Mouse (Mus musculus): Measurements from ENCODE around the gene Ccl27a. TPM values are rescaled to one million over a fixed set of nuclear protein-coding genes. Genes with fewer than 3 reads are reported as not detected.

Ccl27a gene
- total RNA-seq, 2 experiments from 2014 or later, result 140 to 143 TPM

DNA sequence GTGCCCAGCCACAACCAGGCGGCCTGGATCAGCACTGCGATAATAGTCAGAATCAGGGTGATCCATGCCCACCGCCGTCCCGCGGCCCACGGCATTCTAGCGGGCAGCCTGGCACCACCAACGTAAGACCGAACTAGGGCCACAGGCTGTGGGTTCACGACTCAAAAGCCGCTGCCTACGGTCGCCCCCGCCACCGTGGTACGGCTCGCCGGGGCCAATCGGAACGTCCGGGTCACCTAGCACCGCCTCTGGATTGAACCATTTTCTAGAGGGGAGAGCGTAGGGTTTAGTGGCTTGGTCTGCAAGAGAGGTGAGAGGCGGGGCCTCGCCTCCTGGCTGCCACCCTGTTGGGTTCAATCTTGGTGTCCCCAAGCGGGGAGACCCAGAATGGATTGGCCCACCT, 32.9 kb downstream of the Ccl27a start:
- peak; percentile 42 for TF ChIP-seq CTCF (conservative IDR thresholded peaks at IDR 0.05)
- peak; percentile 88 to 95 for DNase-seq (ENCODE audit: low spot score in 2 of 2)
- H3K4me3 ChIP-seq, result peak overlapping the region; percentile 75
- peak overlapping the region; percentile 94 for H3K27ac ChIP-seq

DNA sequence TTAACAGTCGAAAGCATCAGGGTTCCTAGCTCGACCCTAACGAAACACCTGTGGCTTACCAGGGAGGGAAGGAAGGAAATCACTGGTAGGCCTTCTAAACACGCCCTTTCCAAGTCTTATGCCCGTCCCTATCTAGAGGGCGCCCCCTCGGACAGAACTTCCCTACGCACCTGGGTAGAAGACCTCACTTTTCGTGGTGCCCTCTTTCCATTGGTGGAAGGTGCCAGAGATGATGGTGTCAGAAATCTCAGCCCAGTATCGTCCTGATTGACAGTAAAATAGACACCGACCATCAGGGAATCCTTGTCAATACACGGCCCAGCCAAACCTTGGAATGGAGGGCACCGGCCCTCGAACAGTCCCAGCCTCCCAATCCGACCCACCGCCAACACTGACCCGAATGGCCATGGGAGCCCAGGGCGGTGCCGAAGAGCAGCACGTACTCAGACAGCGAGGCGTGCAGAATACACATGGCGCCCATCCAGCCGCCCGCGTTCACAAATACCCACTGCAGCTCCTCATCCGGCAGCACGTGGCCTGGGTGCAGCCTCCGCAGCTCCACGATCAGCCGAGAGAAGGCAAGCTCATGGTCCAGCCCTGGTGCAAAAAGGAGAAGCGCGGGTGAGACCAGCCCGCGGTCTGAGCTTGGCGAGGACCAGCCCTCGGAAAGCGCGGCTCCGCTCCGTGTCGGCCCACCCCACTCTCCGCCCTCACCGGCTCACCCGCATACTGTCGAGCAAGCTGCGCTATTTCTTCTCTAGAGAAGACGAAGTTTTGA, 33.5 kb downstream of the Ccl27a start:
- H3K4me3 ChIP-seq, result peak overlapping the region; percentile 75
- DNase-seq (ENCODE audit: low spot score in 2 of 2), result peak in 1 of 2 experiments; percentile 59
- peak; percentile 1; the same call in 1 of the 2 replicates for TF ChIP-seq CTCF (conservative IDR thresholded peaks at IDR 0.05)
- peak overlapping the region; percentile 94 for H3K27ac ChIP-seq

DNA sequence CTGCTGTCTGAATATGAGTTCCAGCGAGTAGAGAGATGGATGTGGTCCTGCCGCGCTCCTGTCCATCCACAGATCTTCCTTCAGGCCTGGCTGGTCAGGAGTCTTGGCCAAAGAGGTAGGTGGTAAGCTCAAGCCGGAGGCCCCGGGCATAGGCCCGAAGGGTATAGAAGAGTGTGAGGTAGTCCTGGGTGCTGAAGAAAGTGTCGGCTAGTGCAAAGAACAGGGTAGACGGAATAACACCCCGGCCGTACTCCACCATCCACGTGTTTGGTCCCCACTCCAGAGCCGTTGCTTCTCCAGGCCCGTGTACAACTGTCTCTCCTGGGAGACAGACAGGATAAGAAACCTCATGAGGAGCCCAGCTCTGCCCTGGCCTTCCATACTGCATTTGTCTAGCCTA, 34.8 kb downstream of the Ccl27a start:
- Histone ChIP-seq H3K27ac (no peak overlapping the region), H3K4me3 (no peak overlapping the region; the same call in 1 of the 2 replicates)
- DNase-seq (ENCODE audit: low spot score in 2 of 2), result no peak
- no peak for TF ChIP-seq CTCF (conservative IDR thresholded peaks at IDR 0.05)

DNA sequence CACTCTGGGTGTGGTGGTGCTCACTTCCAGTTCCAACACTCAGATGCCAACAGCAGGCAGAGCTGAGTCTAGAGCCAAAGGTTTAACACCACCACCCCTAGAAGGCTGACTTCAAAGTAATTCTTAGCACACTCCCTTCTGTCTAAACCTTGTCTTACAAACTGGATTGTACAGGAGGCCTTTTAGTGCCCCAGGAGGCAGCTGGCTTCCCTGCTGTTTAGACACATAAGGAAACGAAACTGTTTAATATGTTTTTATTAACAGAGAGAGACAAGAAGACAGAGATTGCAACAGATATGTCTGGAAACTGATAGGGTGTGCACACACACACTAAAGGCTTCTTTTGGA, 35.8 kb downstream of the Ccl27a start:
- TF ChIP-seq CTCF (conservative IDR thresholded peaks at IDR 0.05), result no peak
- Histone ChIP-seq H3K27ac (no peak overlapping the region; the same call in 1 of the 2 replicates), H3K4me3 (no peak overlapping the region)
- no peak for DNase-seq (ENCODE audit: low spot score in 2 of 2)

DNA sequence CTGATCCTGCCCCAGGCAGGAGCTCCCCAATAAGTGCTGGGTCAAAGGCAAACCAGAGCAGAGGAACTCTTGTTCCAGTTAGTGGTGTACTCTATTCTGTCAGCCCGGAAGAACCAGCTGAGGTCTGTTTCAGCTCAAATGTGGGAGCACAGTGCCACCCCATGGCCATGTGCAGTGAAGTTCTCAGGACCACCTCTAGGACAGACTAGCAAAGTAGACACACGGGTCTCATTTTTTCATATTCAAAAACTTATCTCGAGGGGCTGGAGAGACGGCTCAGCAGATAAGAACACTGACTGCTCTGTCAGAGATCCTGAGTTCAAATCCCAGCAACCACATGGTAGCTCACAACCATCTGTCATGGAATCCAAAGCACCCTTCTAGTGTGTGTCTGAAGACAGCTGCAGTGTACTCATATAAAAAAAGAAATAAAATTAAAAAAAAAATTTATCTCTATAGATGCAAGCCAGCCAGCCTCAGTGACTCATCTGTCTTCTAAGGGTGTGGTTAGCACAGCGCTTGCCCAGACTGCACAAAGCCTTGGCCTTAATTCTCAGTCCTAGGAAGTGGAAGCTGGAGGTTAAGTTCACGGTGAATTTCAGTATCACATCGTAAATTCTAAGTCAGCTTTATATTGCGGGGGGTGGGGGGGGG, 36.3 kb downstream of the Ccl27a start:
- H3K27ac ChIP-seq, result no peak overlapping the region; the same call in 1 of the 2 replicates
- peak; percentile 78 to 80 for DNase-seq (ENCODE audit: low spot score in 2 of 2)

DNA sequence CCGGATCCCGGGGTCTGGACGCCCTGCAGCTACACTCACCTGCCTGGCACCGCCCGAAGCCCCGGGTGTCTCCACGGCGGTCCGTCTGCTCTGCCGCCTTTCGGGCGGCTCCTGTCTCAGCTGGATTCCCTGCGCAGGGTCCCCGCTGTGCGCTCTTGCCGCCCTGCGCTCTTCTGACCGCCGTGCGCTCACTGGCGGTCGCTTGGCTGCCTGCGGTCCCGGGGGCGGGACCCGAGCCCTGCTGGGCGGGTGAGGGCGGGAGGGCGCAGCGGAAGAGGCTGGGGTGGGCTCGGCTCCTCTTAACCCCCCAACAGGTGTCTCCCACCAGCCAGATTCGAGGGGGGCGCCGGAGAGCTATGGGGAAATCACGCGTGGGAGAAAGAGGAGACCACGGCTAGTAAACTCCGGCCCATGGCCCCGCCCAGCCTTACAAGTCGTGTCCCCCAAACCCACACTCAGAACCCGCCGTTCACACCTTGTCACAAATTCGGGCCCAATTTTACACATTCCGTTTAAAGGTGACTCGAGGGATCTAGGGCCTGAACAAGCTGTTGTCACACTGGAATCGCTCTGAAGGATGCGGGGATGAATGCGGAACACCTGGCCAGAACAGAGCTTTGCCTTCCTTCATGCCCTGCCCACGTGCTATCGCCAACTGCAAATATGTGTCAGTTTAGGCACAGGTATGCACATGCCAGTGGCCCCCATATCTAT, 42.8 kb downstream of the Ccl27a start, which contains the start of gene Arid3c:
TSS of gene Arid3c (minus strand) at position 91 of the 714 bp plus-strand sequence.
- Histone ChIP-seq H3K4me3 (peak within 1 kb of the TSS; percentile 41), H3K27ac (no peak within 1 kb of the TSS)
- TF ChIP-seq CTCF (conservative IDR thresholded peaks at IDR 0.05), result no peak
- DNase-seq (ENCODE audit: low spot score in 2 of 2), result no peak

More for the DNA sequence above, 36.3 kb downstream of the Ccl27a start:
- peak; percentile 98 for TF ChIP-seq CTCF (conservative IDR thresholded peaks at IDR 0.05)
- H3K4me3 ChIP-seq, result no peak overlapping the region

DNA sequence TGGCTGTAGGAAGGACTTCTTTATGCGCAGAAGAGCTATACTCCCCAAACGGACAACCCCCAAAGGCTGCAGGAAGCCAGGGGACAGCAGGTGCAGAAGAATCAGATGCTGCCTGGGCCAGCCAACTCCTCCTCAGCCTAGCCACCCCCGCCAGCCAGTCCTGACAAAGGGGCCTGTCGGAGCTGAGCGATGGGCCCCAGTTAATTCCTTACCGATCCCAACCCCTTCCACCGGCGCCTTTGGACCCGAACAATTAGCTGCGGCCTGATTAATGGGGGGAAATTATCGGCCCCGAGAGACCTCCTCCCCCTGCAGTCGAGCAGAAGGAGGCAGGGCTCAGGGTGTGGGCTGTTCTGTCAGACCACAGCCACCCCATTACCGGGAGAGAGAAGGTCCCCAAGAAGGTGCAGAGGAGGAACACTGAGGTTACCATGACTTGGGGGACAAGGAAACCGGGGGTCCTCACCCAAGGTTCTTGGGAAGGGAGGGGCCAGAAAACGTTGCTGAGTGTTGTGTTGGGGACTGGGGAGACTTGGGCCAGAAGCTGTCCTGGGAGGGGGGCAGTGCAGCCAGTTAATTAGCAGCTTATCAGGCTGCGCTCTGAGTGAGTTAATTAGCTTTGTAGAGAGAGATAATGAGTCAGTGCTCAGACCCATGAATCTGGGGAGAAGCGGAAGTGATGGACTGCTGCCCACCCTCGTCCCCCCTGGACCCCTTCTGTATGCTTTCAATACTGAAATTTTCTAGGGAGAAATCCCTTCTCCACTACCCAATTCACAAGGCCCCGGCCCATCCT, 47.0 kb downstream of the Ccl27a start:
- no peak overlapping the region for H3K4me3 ChIP-seq

DNA sequence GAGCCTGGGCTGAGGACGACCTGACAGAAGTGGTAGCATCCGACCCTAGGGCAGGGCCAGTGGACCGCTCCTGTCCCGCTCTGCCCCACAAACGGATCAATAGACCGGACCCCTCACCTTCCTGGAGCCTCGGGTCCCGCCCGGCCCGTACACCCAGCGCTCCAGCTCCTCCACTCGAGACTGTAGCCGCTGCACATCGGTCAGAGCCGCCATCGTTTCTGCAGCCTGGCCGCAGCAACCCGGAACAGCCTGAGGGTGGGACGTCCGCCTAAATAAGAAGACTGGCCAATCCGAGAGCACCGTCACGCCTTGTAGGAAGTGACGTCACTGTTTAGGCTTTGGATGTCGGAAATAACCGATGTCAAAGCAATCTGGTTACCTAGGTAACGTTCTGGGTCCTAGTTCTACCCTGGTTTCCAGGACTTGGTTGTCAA, 51.1 kb downstream of the Ccl27a start, which contains the start of gene Dctn3:
TSS of gene Dctn3 (minus strand) at position 253 of the 434 bp plus-strand sequence.
- DNase-seq (ENCODE audit: low spot score in 2 of 2), result peak; percentile 92 to 97
- H3K4me3 ChIP-seq, result peak within 1 kb of the TSS; percentile 85
- H3K27ac ChIP-seq, result peak within 1 kb of the TSS; percentile 78
- TF ChIP-seq CTCF (conservative IDR thresholded peaks at IDR 0.05), result no peak

More for the DNA sequence above, 47.0 kb downstream of the Ccl27a start:
- DNase-seq (ENCODE audit: low spot score in 2 of 2), result no peak
- no peak for TF ChIP-seq CTCF (conservative IDR thresholded peaks at IDR 0.05)
- H3K27ac ChIP-seq, result no peak overlapping the region

Other genes starting within 250 kb of the Ccl27a start
- 100 to 1,000 TPM; 153 to 157 TPM for gene Fam219a, start 204.7 kb downstream of the Ccl27a start, total RNA-seq (2021)
- gene Dnaic1, start 204.5 kb downstream of the Ccl27a start, total RNA-seq (2021), result 1 to 10 TPM; 7.7 to 8.3 TPM
- gene Enho, start 133.9 kb downstream of the Ccl27a start, total RNA-seq (2021), result 10 to 100 TPM; 59.7 to 62.0 TPM
- 10 to 100 TPM; 96.5 to 98.8 TPM for gene Cntfr, start 77.2 kb downstream of the Ccl27a start, total RNA-seq (2021)
- gene Il11ra1, start 74.3 kb downstream of the Ccl27a start, total RNA-seq (2021), result 10 to 100 TPM; 39.1 to 43.3 TPM
- gene Rpp25l, start 60.7 kb downstream of the Ccl27a start, total RNA-seq (2021), result 10 to 100 TPM; 29.4 to 31.0 TPM
- gene Dctn3, start 51.1 kb downstream of the Ccl27a start, total RNA-seq (2021), result 100 to 1,000 TPM; 136 to 153 TPM
- gene Arid3c, start 43.1 kb downstream of the Ccl27a start, total RNA-seq (2021), result not detected
- 10 to 100 TPM; 52.1 to 67.7 TPM for gene Galt, start 19.0 kb downstream of the Ccl27a start, total RNA-seq (2021)
- 10 to 100 TPM; 40.4 to 42.9 TPM for gene Sigmar1, start 18.1 kb downstream of the Ccl27a start, total RNA-seq (2021)
- gene Gm21541, start 129.4 kb upstream of the Ccl27a start, total RNA-seq (2021), result not detected
- 10 to 100 TPM; 19.2 to 19.4 TPM for gene Gm20878, start 167.3 kb upstream of the Ccl27a start, total RNA-seq (2021)
- 1 to 10 TPM; 1.5 to 1.9 TPM for gene Fam205a4, start 191.8 kb upstream of the Ccl27a start, total RNA-seq (2021)